In the genomic region with DNA sequence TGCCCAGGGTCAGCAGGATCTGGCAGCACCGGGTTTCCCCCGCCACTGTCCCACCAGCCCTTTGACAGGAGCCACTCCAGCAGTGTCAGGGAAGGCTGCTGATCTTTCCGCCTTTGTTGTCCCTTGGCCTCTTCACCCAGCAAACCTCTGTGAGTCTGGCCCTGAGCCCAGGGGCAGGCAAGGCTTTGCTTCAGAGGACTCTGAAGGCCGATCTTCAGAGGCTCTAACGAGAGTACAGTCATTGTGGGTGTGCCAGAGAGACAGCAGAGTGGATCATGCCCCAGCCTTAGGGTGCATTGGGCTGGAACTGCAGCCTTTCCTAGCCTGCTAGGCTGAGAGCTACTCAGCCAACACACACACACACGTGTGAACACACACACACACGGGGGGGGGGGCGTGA, we compare ENCODE assay signal across 9 mouse cellular contexts.
A peak's percentile ranks its signal among the peaks of the same experiment; 100 is the strongest.
DNase-seq lines count a peak whose midpoint lies in the region; ATAC-seq and TF ChIP-seq lines count a peak whose summit lies in the region.
"Had no signal": no experiment of that assay in that cellular context is flagged by ENCODE, and none has a peak within 500 bp of the region (broad histone marks: within the 10 kb centered on the region; RNA-seq: fewer than 3 reads in every experiment).

No protein-coding gene starts in this region.

- H3K27ac ChIP-seq in gastrocnemius, adult 2 months, result no peak overlapping the region
- no peak overlapping the region for H3K27ac ChIP-seq in kidney, adult 2 months (ENCODE audit: insufficient read depth, low read depth, low read length)
- no peak overlapping the region for H3K27ac ChIP-seq in stomach, postnatal 0 days (replicated peaks)

- no peaks in the 10 kb centered on the region for H3K27me3 ChIP-seq in kidney, adult 2 months (replicated peaks; ENCODE audit: control insufficient read depth, insufficient read depth, low read length)
- H3K27me3 ChIP-seq in stomach, postnatal 0 days (ENCODE audit: control insufficient read depth, insufficient read depth, low read length), result no peaks in the 10 kb centered on the region

- ATAC-seq in stomach, postnatal 0 days (ENCODE audit: low FRiP score, low TSS enrichment), result no peak
- ATAC-seq in inflammation-experienced regulatory T-cells, adult 6 months, result no peak

- H3K36me3 ChIP-seq in kidney, adult 2 months (ENCODE audit: control insufficient read depth, insufficient read depth, low read length), result no peaks in the 10 kb centered on the region
- no peaks in the 10 kb centered on the region for H3K36me3 ChIP-seq in stomach, postnatal 0 days (ENCODE audit: control insufficient read depth, insufficient read depth, low read length)

- H3K4me1 ChIP-seq in kidney, adult 2 months (ENCODE audit: control insufficient read depth, insufficient read depth, low read length), result 0 out of 2 replicates have a peak, but pooled peaks cover 2% of the 10 kb centered on the region
- peaks cover 5% of the 10 kb centered on the region; the same call in 1 of the 2 replicates for H3K4me1 ChIP-seq in stomach, postnatal 0 days (replicated peaks; ENCODE audit: control insufficient read depth, insufficient read depth)

- TF ChIP-seq CTCF in gastrocnemius, adult 2 months (IDR thresholded peaks at IDR 0.05), result no peak
- no peak for TF ChIP-seq CTCF in kidney, adult 2 months (conservative IDR thresholded peaks at IDR 0.05; ENCODE audit: insufficient read depth, insufficient read length, low read depth, low read length)
- no peak for TF ChIP-seq CTCF in stomach, postnatal 0 days (IDR thresholded peaks at IDR 0.05; ENCODE audit: low read depth)

- no peak overlapping the region for H3K4me3 ChIP-seq in gastrocnemius, adult 2 months
- H3K4me3 ChIP-seq in kidney, adult 2 months (ENCODE audit: insufficient read depth, low read depth, low read length), result no peak overlapping the region
- H3K4me3 ChIP-seq in stomach, postnatal 0 days (ENCODE audit: low read depth, low read length), result no peak overlapping the region

- no peak for TF ChIP-seq POLR2A in kidney, adult 2 months (IDR thresholded peaks at IDR 0.05; ENCODE audit: low read depth, low read length)

- no peaks in the 10 kb centered on the region for H3K9me3 ChIP-seq in stomach, postnatal 0 days (ENCODE audit: control insufficient read depth, low read length)

- H3K4me2 ChIP-seq in stomach, postnatal 0 days (replicated peaks; ENCODE audit: low read depth), result no peak overlapping the region

- 40% methylated on average over 8 of the region's 8 CpGs for WGBS in kidney, adult 2 months
- 69% methylated on average over 8 of the region's 8 CpGs for WGBS in stomach, postnatal 0 days

- H3K9ac ChIP-seq in stomach, postnatal 0 days (ENCODE audit: low read length), result no peak overlapping the region

- TF ChIP-seq EP300 in stomach, postnatal 0 days (optimal IDR thresholded peaks at IDR 0.05), result no peak

- intact Hi-C loops in gastrocnemius, adult 2 months (cut with DNase I), result no loop called here

- peak; percentile 39 for DNase-seq in gastrocnemius, adult 2 months
- no peak for DNase-seq in gastrocnemius, adult 18-20 months (ENCODE audit: low spot score)
- peak; percentile 47 for DNase-seq in urinary bladder, postnatal 14 days (ENCODE audit: low spot score)
- DNase-seq in urinary bladder, postnatal 10 days (ENCODE audit: low spot score), result no peak
- peak; percentile 91 for DNase-seq in kidney, adult 2 months
- no peak for DNase-seq in stomach, postnatal 0 days (ENCODE audit: low spot score)
- no peak for DNase-seq in layer of hippocampus, postnatal 36 days
- DNase-seq: lung, adult 18-20 months had no signal

Comparison
In these comparisons a context has a peak if more than half of its experiments do, and no peak if none do; other contexts are left out.
1. DNase-seq: peak in gastrocnemius, adult 2 months (single experiment), urinary bladder, postnatal 14 days (single experiment) and kidney, adult 2 months (single experiment); none in gastrocnemius, adult 18-20 months (single experiment), urinary bladder, postnatal 10 days (single experiment), stomach, postnatal 0 days (single experiment) and layer of hippocampus, postnatal 36 days (0 of 2).